Mouse (Mus musculus) C2C12 (cell line): ENCODE measurements around the gene Hgd. TPM values are rescaled to one million over a fixed set of nuclear protein-coding genes. Genes with fewer than 3 reads are reported as not detected.

Experiments used
- H3K27me3 ChIP-seq: one replicate; pipeline ENCODE4 v1.6.1; 2011; ENCODE audit not compliant: control insufficient read depth, insufficient read depth, insufficient read length
- H3K36me3 ChIP-seq: one replicate; pipeline ENCODE4 v1.6.1; 2011; ENCODE audit not compliant: control insufficient read depth, insufficient read depth
- H3K4me3 ChIP-seq: one replicate; pipeline ENCODE4 v1.5.1; 2011; ENCODE audit warnings: mild to moderate bottlenecking, control low read depth; ENCODE audit not compliant: poor library complexity, insufficient read depth, severe bottlenecking
- H3K79me2 ChIP-seq: one replicate; pipeline ENCODE4 v1.6.1; 2011; ENCODE audit not compliant: control insufficient read depth, insufficient read depth
- H3K79me3 ChIP-seq: one replicate; pipeline ENCODE4 v1.6.1; 2011; ENCODE audit warnings: low read depth, control low read depth
- H3ac ChIP-seq: one replicate; pipeline ENCODE3; 2011; ENCODE audit warnings: low read depth; ENCODE audit not compliant: control insufficient read depth, insufficient read length
- CEBPB ChIP-seq: IDR thresholded peaks from one replicate; pipeline ENCODE4 v1.6.1; 2011; ENCODE audit warnings: low read depth, mild to moderate bottlenecking, control low read depth, moderate library complexity
- CTCF ChIP-seq: IDR thresholded peaks from one replicate; pipeline ENCODE4 v1.5.1; 2011; ENCODE audit not compliant: control insufficient read depth, insufficient read depth, insufficient read length
- FOSL1 ChIP-seq: IDR thresholded peaks from one replicate; pipeline ENCODE4 v1.8.0; 2011; ENCODE audit warnings: mild to moderate bottlenecking, low read length; ENCODE audit not compliant: poor library complexity, insufficient read depth, severe bottlenecking
- MAX ChIP-seq: IDR thresholded peaks from one replicate; pipeline ENCODE4 v1.6.1; 2011; ENCODE audit warnings: mild to moderate bottlenecking, control low read depth
- MYOD1 ChIP-seq: IDR thresholded peaks from one replicate; pipeline ENCODE4 v1.6.1; 2011; ENCODE audit warnings: low read depth; ENCODE audit not compliant: control insufficient read depth, insufficient read length
- MYOG ChIP-seq: IDR thresholded peaks from one replicate; pipeline ENCODE4 v1.6.1; 2011; ENCODE audit not compliant: control insufficient read depth, insufficient read length; ENCODE audit errors: extremely low read depth
- USF1 ChIP-seq: IDR thresholded peaks from one replicate; pipeline ENCODE4 v1.6.1; 2011; ENCODE audit warnings: low read depth, mild to moderate bottlenecking, control low read depth, moderate library complexity
- polyA plus RNA-seq: library from polyadenylated mRNA; unstranded; fragments of >200 nt; fragmentation: generic; extraction: Trizol; gene quantifications from one replicate; pipeline ENCODE4 v1.2.1, GENCODE M21; 2012; ENCODE audit warnings: missing spikeins

Gene Hgd
- polyA plus RNA-seq, 1 experiment = 0.02 TPM

DNA sequence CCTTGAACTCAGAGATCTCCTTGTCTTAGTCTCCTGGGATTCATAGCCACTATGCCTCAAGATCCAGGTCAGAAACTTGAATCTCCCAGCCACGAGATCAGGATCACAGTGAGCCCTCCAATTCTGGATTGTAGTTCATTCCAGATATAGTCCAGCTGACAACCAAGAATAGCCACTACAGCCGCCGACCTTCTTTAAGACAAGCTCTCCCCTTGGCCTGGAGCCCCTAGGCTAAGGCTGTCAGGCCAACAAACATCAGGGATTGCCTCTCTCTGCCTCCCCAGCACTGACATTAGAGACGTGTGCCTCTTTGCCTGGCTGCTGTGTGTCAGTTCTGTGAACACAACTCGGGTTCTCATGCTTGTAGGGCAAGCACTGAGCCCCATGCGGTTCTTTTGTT lies 39.2 kb upstream of the Hgd start:
- H3K27me3 ChIP-seq = no peaks in the 10 kb centered on the region
- peaks cover 31% of the 10 kb centered on the region for H3K79me2 ChIP-seq
- H3K4me3 ChIP-seq = no peak overlapping the region
- peaks cover 14% of the 10 kb centered on the region for H3K79me3 ChIP-seq
- no peak overlapping the region for H3ac ChIP-seq
- TF ChIP-seq MYOD1 = no peak
- no peak for TF ChIP-seq USF1
- no peak for TF ChIP-seq CEBPB
- TF ChIP-seq CTCF = no peak
- no peak for TF ChIP-seq FOSL1
- no peak for TF ChIP-seq MYOG
- no peak for TF ChIP-seq MAX
- H3K36me3 ChIP-seq = peaks cover 7% of the 10 kb centered on the region

DNA sequence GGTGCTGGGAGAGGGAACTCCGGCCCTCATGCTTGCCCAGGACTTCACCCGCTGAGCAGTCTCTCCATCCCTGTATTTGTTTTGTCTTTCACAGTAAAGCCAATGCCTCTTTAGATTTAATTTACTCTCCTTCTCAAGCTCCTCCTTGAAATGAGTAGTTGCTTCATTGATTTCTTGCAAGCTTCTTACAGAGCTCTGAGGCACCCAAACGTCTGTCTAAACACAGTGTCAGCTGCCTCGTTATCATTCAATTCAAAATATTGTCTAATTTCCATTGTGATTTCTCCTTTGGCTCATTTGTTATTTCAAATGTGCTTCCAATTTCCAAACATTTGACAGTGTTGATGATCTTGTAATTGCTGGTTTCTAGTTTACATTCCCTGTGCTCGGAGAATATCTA lies 33.6 kb upstream of the Hgd start:
- no peaks in the 10 kb centered on the region for H3K79me3 ChIP-seq
- H3K79me2 ChIP-seq = no peaks in the 10 kb centered on the region
- no peak overlapping the region for H3ac ChIP-seq
- H3K27me3 ChIP-seq = no peaks in the 10 kb centered on the region
- H3K36me3 ChIP-seq = peaks cover 4% of the 10 kb centered on the region
- no peak for TF ChIP-seq MYOD1
- no peak for TF ChIP-seq FOSL1
- TF ChIP-seq CTCF = no peak
- TF ChIP-seq USF1 = no peak
- no peak for TF ChIP-seq MYOG
- no peak for TF ChIP-seq CEBPB
- TF ChIP-seq MAX = no peak
- no peak overlapping the region for H3K4me3 ChIP-seq

DNA sequence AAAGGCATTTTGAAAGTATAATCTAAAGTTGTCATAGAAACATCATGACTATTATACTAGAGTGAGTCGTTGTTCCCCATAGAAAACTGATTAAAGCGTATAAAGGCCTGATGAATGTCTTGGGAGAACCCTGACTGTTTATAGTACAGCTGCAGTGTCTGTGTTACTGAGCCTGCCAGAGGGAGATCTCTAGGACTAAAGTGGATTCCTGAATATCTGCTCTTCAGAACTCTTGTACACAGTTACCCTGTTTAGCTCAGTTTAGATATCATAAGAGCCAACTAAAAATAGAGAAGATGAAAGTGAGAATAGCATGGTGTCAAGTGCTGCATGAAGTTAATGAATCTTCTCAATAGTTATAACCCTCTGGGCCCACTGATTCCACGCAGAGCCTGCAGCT lies 29.7 kb upstream of the Hgd start:
- no peak overlapping the region for H3K4me3 ChIP-seq
- no peak overlapping the region for H3ac ChIP-seq
- H3K79me2 ChIP-seq = no peaks in the 10 kb centered on the region
- peaks cover under 1% of the 10 kb centered on the region for H3K36me3 ChIP-seq
- TF ChIP-seq CEBPB = no peak
- no peaks in the 10 kb centered on the region for H3K79me3 ChIP-seq
- no peaks in the 10 kb centered on the region for H3K27me3 ChIP-seq

DNA sequence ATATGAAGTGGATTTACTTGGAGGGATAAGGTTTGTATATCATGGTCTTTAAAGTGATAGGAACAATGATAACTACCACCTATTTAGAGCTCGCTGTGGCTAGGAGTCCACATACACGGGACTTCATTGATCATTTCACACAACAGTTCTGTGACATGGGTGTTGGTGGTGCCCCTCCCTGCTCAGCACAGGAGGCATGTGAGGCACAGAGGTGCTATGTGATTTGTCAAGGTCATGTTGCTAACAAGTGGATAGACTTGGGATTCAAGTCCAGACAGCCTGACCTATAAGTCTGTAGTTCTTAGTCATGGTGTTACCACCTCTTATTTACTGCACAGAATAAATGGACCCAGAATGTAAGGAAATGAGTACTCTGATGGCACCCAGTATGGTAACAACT lies 29.0 kb upstream of the Hgd start:
- H3K36me3 ChIP-seq = no peaks in the 10 kb centered on the region
- no peak for TF ChIP-seq USF1
- TF ChIP-seq CEBPB = no peak
- no peak for TF ChIP-seq MYOG
- TF ChIP-seq MAX = no peak
- H3K79me2 ChIP-seq = no peaks in the 10 kb centered on the region
- H3ac ChIP-seq = no peak overlapping the region
- H3K79me3 ChIP-seq = no peaks in the 10 kb centered on the region
- no peaks in the 10 kb centered on the region for H3K27me3 ChIP-seq
- H3K4me3 ChIP-seq = no peak overlapping the region

DNA sequence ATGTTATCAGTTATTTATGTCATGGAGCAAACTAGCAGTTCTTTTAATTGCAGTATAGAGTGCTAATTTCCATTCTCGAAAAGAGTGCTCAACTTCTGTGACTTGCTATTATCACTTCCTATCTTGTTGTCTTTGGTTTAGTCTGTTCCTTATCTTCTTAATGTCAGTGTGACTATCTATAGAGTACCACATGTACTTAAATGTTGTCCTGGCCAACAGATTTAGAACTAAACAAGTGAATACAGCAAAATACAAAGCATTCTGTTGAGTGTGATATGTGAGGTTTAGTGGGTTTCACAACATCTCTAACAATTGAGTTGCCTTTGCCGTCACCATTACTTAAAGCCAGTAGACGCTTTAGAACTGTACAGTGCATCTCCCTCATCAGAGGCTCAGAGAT lies 27.1 kb upstream of the Hgd start:
- no peak overlapping the region for H3ac ChIP-seq
- H3K79me2 ChIP-seq = no peaks in the 10 kb centered on the region
- no peak overlapping the region for H3K4me3 ChIP-seq
- H3K27me3 ChIP-seq = no peaks in the 10 kb centered on the region
- peaks cover 8% of the 10 kb centered on the region for H3K36me3 ChIP-seq
- no peaks in the 10 kb centered on the region for H3K79me3 ChIP-seq
- TF ChIP-seq MYOG = no peak
- TF ChIP-seq USF1 = no peak
- no peak for TF ChIP-seq FOSL1
- no peak for TF ChIP-seq MYOD1

DNA sequence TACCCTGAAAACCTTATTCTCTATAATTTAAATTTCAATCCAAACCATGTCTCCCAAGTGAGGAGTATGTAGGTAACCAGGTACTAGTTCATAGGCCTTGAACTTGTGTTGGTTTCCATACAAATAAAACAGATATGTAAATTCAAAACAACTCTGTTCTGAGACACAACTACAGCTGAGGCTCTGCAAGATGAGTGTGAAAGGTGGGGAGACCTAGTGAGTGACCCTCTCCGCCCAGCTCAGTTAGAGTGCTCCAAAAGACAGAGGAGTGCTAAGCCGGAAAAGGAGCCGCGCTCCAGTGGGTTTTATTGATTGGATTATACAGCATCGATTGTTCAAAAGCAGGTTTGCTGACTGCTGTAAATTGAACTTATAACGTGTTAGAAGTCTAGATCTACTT lies 17.5 kb upstream of the Hgd start:
- TF ChIP-seq CEBPB = no peak
- TF ChIP-seq USF1 = no peak
- TF ChIP-seq MYOD1 = no peak
- TF ChIP-seq MYOG = no peak
- TF ChIP-seq MAX = no peak
- Histone ChIP-seq H3K79me3 (no peaks in the 10 kb centered on the region), H3K79me2 (no peaks in the 10 kb centered on the region), H3K36me3 (peaks cover 22% of the 10 kb centered on the region), H3ac (no peak overlapping the region), H3K4me3 (no peak overlapping the region), H3K27me3 (no peaks in the 10 kb centered on the region)

DNA sequence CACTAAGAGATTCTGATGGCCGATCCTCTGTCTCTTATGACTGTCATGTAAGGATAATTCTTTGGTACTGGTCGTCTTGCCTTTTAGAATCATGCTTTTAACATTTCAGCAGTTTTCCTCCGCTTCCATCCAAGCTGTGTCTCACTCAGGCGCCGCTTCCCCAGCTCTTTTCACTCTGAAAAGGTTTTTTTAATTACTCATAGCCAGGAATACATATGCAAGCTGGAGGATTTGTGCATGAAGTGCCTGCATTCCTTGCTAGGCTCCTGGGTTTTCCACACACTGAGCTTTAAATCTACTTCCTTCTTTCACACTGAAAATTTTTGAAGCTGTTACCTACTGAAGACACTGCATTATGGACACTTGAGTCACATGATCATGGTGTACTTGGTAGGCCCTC lies 17.0 kb upstream of the Hgd start:
- no peak overlapping the region for H3K4me3 ChIP-seq
- H3K79me2 ChIP-seq = no peaks in the 10 kb centered on the region
- no peaks in the 10 kb centered on the region for H3K27me3 ChIP-seq
- peaks cover 16% of the 10 kb centered on the region for H3K36me3 ChIP-seq
- H3ac ChIP-seq = no peak overlapping the region
- H3K79me3 ChIP-seq = no peaks in the 10 kb centered on the region
- no peak for TF ChIP-seq MAX
- TF ChIP-seq CTCF = no peak
- no peak for TF ChIP-seq USF1
- TF ChIP-seq CEBPB = no peak
- TF ChIP-seq FOSL1 = no peak
